Mouse (Mus musculus) intestine, embryonic 15.5 days (tissue): ENCODE data around the gene Chmp2b. TPM values are rescaled to one million over a fixed set of nuclear protein-coding genes. Genes with fewer than 3 reads are reported as not detected.

Source experiments
- ATAC-seq: fragments of 200-750 bp; cut with Nextera tagmentation; 2 replicates; pipeline ENCODE4 v1.8.0; 2017; ENCODE audit warnings: moderate TSS enrichment, moderate library complexity
- H3K27ac ChIP-seq: fragments of 300-500 bp; sonication (generic); 2 replicates; pipeline ENCODE4 v1.5.1; 2015; ENCODE audit warnings: mild to moderate bottlenecking, inconsistent platforms
- H3K27me3 ChIP-seq: fragments of 300-500 bp; sonication (generic); replicated peaks from 2 replicates; pipeline ENCODE4 v1.6.1; 2015; ENCODE audit warnings: inconsistent platforms
- H3K36me3 ChIP-seq: fragments of 300-500 bp; sonication (generic); 2 replicates; pipeline ENCODE4 v1.6.1; 2015; ENCODE audit warnings: inconsistent platforms
- H3K4me1 ChIP-seq: fragments of 300-500 bp; sonication (generic); replicated peaks from 2 replicates; pipeline ENCODE4 v1.6.1; 2015; ENCODE audit warnings: inconsistent platforms
- H3K4me2 ChIP-seq: fragments of 300-500 bp; sonication (generic); replicated peaks from 2 replicates; pipeline ENCODE4 v1.6.1; 2015; ENCODE audit warnings: mild to moderate bottlenecking, inconsistent platforms
- H3K4me3 ChIP-seq: fragments of 300-500 bp; sonication (generic); replicated peaks from 2 replicates; pipeline ENCODE4 v1.5.1; 2015; ENCODE audit warnings: inconsistent platforms
- H3K9ac ChIP-seq: fragments of 300-500 bp; sonication (generic); 2 replicates; pipeline ENCODE4 v1.6.1; 2015; ENCODE audit warnings: inconsistent platforms
- H3K9me3 ChIP-seq: fragments of 300-500 bp; sonication (generic); 2 replicates; pipeline ENCODE4 v1.6.1; 2016; ENCODE audit warnings: inconsistent platforms
- WGBS: fragments of 180-500 bp; shearing (Covaris S2); methylation state at CpG from one replicate; pipeline ENCODE4 v1.1.7; 2015; 5-methylcytosine and 5-hydroxymethylcytosine counted together
- polyA plus RNA-seq: library from polyadenylated mRNA; unstranded; fragments of >200 nt; fragmentation: Nextera tagmentation; extraction: Ambion mirVana; gene quantifications from 2 replicates; pipeline ENCODE4 v1.2.1, GENCODE M21; 2015

Gene Chmp2b
- 126 and 143 TPM in 2 replicates for polyA plus RNA-seq

DNA sequence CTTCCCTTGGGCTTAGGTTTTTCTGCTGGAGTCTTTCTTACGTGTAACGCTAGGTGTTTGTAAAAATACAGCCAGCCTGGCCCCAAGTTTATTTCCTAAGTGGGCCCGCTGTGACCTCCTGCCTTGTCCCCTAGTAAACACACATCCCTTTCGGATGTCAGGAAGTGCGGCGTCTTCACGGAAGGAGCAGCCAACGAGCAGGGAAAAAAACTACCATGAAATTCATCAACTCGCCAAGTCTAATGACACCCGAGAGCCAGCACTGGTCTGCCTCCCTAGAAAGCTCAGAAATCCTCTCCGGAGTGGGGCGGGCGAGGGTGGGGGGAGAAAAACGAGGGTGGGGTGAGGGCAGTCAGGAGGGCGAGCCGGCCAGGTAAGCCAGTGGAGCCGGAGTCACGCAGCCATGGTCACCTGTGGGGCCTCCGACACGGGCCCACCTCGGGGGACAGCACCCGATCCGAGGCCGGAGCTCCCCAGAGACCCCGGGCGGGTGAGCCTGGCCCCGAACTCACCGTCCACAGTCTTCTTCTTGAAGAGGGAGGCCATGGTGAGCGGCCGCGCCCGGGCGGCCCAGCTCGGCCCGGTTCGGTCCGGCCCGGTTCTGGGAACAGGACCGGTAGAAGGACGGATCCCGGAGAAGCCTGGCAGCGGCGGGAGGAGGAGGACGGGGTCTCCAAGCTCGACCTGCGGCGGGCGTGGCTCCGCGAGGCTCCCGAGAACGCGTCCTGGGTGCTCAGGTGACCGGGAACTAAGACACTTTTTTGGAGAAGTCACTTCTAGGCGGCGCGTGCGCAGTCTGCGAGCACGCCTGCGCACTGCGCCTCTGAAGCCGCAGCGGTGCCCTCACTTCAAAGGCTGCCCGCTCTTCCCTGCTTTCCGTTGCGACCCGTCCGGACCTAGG lies at the start of gene Chmp2b:
Chmp2b (minus strand) TSS at position 764 of the 901 bp plus-strand sequence.
- Histone ChIP-seq H3K4me3 (peak within 1 kb of the TSS; percentile 96), H3K27ac (peak within 1 kb of the TSS; percentile 77), H3K4me1 (peaks cover 6% of the 10 kb centered on the region; the same call in 1 of the 2 replicates), H3K9ac (peak within 1 kb of the TSS; percentile 96), H3K9me3 (no peaks in the 10 kb centered on the region), H3K27me3 (no peaks in the 10 kb centered on the region), H3K4me2 (peak within 1 kb of the TSS; percentile 61), H3K36me3 (no peaks in the 10 kb centered on the region)
- ATAC-seq: peak; percentile 90
- WGBS: under 1% methylated on average over 69 of the region's 69 CpGs

DNA sequence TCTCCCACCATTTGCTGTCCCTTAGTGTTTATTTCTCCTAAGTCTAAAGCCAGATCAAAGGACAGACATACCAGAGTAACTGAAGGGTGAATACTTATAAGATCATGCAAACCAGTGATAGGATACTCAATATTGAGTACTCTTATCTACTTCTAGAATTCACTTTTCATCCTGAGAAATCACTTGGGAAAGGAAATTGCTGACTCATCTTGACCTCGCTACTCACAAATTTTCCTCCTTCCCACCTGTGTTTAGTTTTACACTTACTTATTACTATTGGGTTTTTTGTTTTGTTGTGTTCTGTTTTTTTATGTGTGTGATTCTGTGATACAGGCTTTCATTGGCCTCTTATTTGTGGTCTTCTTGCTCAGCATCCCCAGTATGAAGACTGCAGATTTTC lies 49.2 kb upstream of the Chmp2b start:
- Histone ChIP-seq H3K36me3 (no peaks in the 10 kb centered on the region), H3K4me2 (no peak overlapping the region), H3K9me3 (no peaks in the 10 kb centered on the region), H3K27me3 (no peaks in the 10 kb centered on the region), H3K9ac (no peak overlapping the region), H3K4me1 (no peaks in the 10 kb centered on the region), H3K27ac (no peak overlapping the region), H3K4me3 (no peak overlapping the region)
- no peak for ATAC-seq
- WGBS: 89% methylated on average over 1 of the region's 1 CpGs

DNA sequence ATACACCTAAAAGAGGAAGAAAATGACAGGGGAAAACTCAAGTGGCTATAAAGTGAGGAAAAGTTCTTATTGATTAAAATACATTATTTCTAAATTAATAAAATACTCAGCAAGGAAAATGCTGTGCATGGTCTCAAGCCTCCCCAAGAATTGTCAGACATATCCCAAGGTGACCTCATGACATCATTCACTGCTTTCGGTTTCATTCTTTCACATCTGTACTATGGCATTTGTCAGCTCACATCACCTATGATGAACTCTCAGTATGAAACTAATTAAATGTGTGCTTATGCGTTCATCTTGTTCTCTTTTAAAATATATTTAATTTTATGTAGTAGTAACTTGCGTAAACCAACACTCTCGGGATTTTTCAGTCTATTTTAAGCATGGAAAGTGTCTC lies 38.3 kb upstream of the Chmp2b start:
- Histone ChIP-seq H3K27me3 (no peaks in the 10 kb centered on the region), H3K9me3 (no peaks in the 10 kb centered on the region), H3K27ac (no peak overlapping the region), H3K4me3 (no peak overlapping the region), H3K9ac (no peak overlapping the region), H3K4me2 (no peak overlapping the region), H3K36me3 (no peaks in the 10 kb centered on the region), H3K4me1 (no peaks in the 10 kb centered on the region)
- 83% methylated on average over 4 of the region's 4 CpGs for WGBS
- no peak for ATAC-seq

DNA sequence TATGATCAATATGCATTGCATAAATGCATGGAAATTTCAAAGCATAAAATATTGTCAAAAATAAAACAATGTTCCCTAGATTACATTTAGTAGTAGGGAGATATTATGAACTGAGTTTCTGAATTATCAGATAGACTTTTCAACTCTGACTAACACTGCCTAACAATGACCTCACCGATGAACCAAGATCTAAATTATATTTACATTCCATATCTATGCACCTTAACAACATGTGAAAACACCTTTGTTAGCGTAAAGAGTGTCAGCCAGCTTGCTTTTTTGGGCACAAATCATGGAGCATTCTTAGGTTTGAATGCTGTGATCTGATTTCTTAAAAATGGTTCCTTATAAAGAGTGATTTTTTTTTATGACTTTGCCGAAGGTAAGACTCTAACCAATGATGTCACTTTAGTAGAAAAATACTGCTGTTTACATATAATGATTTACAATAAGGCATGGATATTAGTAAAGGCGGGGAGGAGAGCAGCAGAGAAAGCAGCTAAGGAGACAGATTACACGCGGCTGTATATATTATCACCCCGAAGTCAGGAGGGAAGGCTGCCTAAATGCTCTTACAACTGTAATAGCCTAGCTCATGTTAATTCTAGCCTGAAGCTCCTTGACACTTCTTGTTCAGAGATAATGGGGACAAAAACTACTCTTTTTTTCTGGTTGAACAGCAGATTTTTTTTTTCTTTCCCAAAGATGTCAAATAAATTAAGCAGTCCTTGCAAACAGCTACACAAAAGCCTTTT lies 23.8 kb upstream of the Chmp2b start:
- no peaks in the 10 kb centered on the region for H3K36me3 ChIP-seq
- H3K9ac ChIP-seq: no peak overlapping the region
- H3K27ac ChIP-seq: no peak overlapping the region
- no peaks in the 10 kb centered on the region for H3K4me1 ChIP-seq
- WGBS: 25% methylated on average over 7 of the region's 7 CpGs
- H3K4me3 ChIP-seq: no peak overlapping the region
- peak; percentile 62 for ATAC-seq
- no peaks in the 10 kb centered on the region for H3K27me3 ChIP-seq
- H3K4me2 ChIP-seq: no peak overlapping the region
- H3K9me3 ChIP-seq: no peaks in the 10 kb centered on the region

DNA sequence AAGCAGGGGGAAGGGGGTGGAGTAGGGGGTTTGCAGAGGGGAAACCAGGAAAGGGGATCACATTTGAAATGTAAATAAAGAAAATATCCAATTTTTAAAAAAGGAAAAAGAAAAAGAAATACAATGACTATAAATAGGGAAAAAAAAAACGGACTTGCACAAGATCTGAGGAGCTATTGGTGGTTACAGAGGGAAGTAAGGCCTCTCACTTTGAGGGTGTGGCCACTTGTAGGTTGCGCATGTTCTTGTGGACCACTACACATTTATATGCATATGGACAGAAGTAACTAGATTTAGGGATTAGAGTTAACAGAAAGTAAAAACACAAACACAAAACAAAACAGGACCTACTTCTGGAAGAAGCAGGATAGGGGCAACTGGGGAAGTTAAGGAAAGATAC lies 23.2 kb upstream of the Chmp2b start:
- no peak for ATAC-seq
- H3K27ac ChIP-seq: no peak overlapping the region
- no peaks in the 10 kb centered on the region for H3K4me1 ChIP-seq
- 84% methylated on average over 2 of the region's 2 CpGs for WGBS
- no peaks in the 10 kb centered on the region for H3K36me3 ChIP-seq
- H3K9me3 ChIP-seq: no peaks in the 10 kb centered on the region
- H3K4me2 ChIP-seq: no peak overlapping the region
- no peaks in the 10 kb centered on the region for H3K27me3 ChIP-seq
- H3K9ac ChIP-seq: no peak overlapping the region
- H3K4me3 ChIP-seq: no peak overlapping the region

DNA sequence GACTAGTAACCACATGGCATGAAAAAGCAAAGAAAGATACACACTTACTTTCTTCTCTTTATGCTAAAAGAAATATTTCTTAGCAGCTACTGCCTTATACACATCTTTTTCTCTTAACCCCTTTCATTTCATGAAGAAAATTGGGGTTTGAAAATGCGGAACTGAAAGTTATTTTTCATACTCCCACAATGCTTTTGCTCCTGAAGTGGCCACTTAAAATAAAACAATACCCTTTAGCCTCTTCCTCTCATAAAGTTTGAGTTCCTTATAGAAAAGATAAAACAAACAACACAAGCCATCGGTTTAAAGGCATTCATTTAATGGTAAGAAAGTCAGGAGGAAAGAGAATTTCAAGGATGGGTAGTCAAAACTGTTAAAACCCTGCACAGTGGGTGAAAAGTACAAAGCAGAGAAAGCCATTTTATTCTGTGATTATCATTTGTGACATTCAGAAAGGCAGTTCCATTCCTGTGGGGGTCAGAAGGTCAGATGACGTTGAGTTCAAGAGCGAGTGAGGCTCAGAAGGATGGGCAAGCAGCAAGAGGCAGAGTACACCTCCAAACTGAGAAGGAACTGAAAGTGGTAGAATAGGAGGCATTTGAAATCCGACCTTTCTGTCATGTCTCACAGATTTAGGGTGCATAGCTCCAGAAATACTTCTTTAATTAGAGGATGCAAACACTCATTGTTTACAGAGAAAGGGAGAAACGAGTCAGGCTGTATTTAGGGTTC lies 14.9 kb upstream of the Chmp2b start:
- no peaks in the 10 kb centered on the region for H3K27me3 ChIP-seq
- no peaks in the 10 kb centered on the region for H3K9me3 ChIP-seq
- no peak overlapping the region for H3K27ac ChIP-seq
- H3K4me2 ChIP-seq: no peak overlapping the region
- no peak overlapping the region for H3K9ac ChIP-seq
- 59% methylated on average over 6 of the region's 6 CpGs for WGBS
- no peaks in the 10 kb centered on the region for H3K36me3 ChIP-seq
- no peaks in the 10 kb centered on the region for H3K4me1 ChIP-seq
- no peak for ATAC-seq
- no peak overlapping the region for H3K4me3 ChIP-seq

DNA sequence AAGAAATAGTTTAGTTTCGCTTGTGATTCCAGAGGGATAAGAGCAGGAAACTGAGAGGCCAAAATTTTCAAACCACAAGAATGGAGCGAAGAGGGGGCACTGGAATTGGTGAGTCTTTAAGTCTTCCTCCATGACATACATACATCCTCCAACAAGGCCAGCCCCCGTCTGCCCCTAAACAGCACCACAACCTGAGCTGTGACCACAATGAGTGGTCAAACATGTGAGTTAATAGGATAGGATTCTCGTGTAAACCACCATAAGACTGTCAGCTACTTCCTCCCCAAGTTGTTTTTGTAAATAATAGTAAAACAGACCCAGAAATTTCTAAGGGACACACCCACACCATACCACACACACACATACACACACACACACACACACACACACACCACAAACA lies 6.3 kb upstream of the Chmp2b start:
- H3K36me3 ChIP-seq: no peaks in the 10 kb centered on the region
- H3K4me1 ChIP-seq: peaks cover 3% of the 10 kb centered on the region; the same call in 1 of the 2 replicates
- 76% methylated on average over 4 of the region's 4 CpGs for WGBS
- no peak for ATAC-seq
- no peak overlapping the region for H3K27ac ChIP-seq
- no peak overlapping the region for H3K4me2 ChIP-seq
- H3K9me3 ChIP-seq: no peaks in the 10 kb centered on the region
- H3K9ac ChIP-seq: no peak overlapping the region
- H3K4me3 ChIP-seq: no peak overlapping the region
- no peaks in the 10 kb centered on the region for H3K27me3 ChIP-seq

DNA sequence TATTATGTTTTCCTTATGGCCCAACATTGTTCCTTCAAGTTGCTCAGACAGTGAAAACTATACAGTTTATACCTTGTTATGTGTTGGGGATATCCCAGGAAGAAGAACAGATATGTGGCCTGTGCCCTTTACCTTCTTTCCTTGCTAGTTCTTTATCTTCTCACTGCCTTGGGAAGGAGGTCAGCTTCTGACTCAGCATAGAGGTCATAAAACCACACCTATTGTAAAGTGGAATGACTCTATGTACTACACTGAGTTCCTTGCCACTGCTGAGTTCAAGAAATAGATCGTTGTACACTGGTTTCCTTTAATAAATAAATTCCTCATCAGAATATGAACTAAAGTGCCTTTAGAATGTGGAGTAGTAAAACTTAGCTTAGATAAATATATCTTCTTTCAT lies 2.4 kb upstream of the Chmp2b start:
- H3K9me3 ChIP-seq: no peaks in the 10 kb centered on the region
- H3K4me3 ChIP-seq: no peak overlapping the region
- no peaks in the 10 kb centered on the region for H3K36me3 ChIP-seq
- WGBS: 61% methylated on average over 1 of the region's 1 CpGs
- H3K4me2 ChIP-seq: no peak overlapping the region
- no peaks in the 10 kb centered on the region for H3K27me3 ChIP-seq
- no peak overlapping the region for H3K27ac ChIP-seq
- H3K9ac ChIP-seq: no peak overlapping the region
- ATAC-seq: peak; percentile 73
- H3K4me1 ChIP-seq: peaks cover 6% of the 10 kb centered on the region; the same call in 1 of the 2 replicates

DNA sequence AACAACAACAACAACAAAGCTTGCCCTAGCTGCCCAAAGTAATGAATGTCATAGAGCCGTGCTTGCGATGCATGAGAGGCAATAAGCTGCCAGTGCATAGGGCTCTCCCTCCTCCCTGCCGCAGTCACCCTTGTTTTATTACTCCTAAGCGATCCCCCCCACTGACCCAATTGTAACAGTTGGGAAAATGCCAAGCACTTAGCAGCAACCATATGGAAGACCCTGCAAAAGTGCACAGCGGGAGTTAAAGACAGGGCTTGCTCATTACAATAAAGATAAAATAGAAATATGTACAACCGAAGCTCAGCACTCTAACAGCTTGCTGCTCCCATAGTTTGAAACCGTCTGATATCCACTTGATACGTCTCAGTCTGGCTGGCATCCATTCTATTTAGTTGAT lies 1.8 kb upstream of the Chmp2b start:
- H3K27me3 ChIP-seq: no peaks in the 10 kb centered on the region
- H3K9me3 ChIP-seq: no peaks in the 10 kb centered on the region
- H3K4me3 ChIP-seq: no peak overlapping the region
- ATAC-seq: no peak
- peak overlapping the region; percentile 7; the same call in 1 of the 2 replicates for H3K27ac ChIP-seq
- peaks cover 6% of the 10 kb centered on the region; the same call in 1 of the 2 replicates for H3K4me1 ChIP-seq
- WGBS: 44% methylated on average over 8 of the region's 8 CpGs
- H3K36me3 ChIP-seq: no peaks in the 10 kb centered on the region
- 0 out of 2 replicates have a peak overlapping the region, but pooled peaks have one; percentile 3 for H3K4me2 ChIP-seq
- no peak overlapping the region for H3K9ac ChIP-seq

DNA sequence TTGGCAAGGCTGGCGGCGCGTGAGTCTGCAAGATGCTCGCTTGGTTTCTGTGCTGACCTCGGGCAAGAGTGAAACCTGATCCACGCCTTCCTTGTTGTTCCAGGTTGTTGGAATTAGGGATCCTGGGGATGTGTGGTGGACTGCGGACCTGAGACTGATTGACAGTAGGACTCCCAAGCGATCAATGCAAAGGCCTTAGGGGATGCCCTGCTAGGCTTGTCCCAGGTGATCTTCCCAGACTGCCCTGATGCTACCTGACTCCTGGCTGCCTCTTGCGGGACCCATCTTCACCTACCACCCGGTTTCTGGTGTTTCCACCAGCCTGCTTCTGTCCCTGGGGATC lies 309 bp upstream of the Chmp2b start:
- H3K36me3 ChIP-seq: no peaks in the 10 kb centered on the region
- H3K27ac ChIP-seq: 0 out of 2 replicates have a peak overlapping the region, but pooled peaks have one; percentile 40
- WGBS: 2% methylated on average over 10 of the region's 10 CpGs

DNA sequence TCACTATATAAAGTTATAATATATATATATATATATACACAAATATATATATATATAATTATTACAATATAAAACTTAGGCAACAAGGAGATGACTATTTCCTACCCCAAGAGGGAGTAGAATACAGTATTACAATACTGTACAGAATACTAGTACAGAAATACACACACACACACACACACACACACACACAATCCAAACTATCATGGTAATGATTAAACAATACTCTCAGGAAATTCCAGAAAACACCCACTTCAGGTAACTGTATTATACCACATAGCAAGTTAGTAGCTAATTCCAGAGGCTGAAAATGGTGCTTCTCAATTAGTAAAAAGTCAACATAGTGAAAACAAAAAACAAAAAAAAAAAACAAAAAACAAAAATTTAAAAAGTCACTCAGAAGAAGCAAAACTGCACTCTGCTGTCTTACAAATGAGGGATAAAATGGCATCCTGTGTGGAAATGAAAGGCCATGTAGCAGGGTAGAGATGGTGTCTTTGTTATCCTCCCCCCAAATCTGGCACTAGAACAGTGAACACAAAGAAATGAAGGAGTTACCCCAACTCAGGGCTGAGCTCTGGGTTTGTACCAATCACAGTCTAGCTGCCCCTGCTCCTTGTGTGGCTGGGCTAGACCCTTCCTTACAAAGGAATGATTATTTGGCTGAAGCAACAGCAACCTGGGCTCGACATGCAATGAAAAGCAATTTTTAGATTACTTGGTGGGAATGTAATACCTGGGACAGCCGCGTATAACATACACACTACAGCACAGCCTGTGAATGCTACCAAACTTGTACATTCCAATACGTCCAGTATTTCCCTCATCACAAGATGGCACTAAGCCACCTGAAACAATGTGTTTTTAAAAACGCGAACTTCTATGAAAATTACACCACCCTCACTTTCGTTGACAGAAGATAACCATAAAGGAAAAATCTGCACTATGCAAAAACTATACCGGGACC lies 1.2 kb downstream of the Chmp2b start:
- 5% methylated on average over 8 of the region's 8 CpGs for WGBS

More for the DNA sequence above, 309 bp upstream of the Chmp2b start:
- ATAC-seq: peak; percentile 46
- Histone ChIP-seq H3K4me2 (peak overlapping the region; percentile 61), H3K27me3 (no peaks in the 10 kb centered on the region), H3K4me1 (peaks cover 6% of the 10 kb centered on the region; the same call in 1 of the 2 replicates), H3K9ac (peak overlapping the region; percentile 96), H3K4me3 (peak overlapping the region; percentile 96), H3K9me3 (no peaks in the 10 kb centered on the region)

More for the DNA sequence above, 1.2 kb downstream of the Chmp2b start:
- H3K27me3 ChIP-seq: no peaks in the 10 kb centered on the region
- H3K36me3 ChIP-seq: no peaks in the 10 kb centered on the region
- H3K4me2 ChIP-seq: peak overlapping the region; percentile 61
- ATAC-seq: 0 out of 2 replicates have a peak, but pooled peaks have one; percentile 15
- H3K4me3 ChIP-seq: peak overlapping the region; percentile 96
- peak overlapping the region; percentile 77 for H3K27ac ChIP-seq
- peaks cover 6% of the 10 kb centered on the region; the same call in 1 of the 2 replicates for H3K4me1 ChIP-seq
- H3K9ac ChIP-seq: peak overlapping the region; percentile 96
- H3K9me3 ChIP-seq: no peaks in the 10 kb centered on the region
